Mouse (Mus musculus): ENCODE results near the gene Lrrc52. TPM values are rescaled to one million over a fixed set of nuclear protein-coding genes. Genes with fewer than 3 reads are reported as not detected.

Lrrc52 gene
- 1 to 10 TPM; 2.0 to 2.5 TPM for total RNA-seq (2021)
- long read RNA-seq, experiment 1, partial matches to known transcripts = 0 of 3 reads
- long read RNA-seq, experiment 1, other reads (novel, unspliced or antisense) = 0 of 3 reads
- long read RNA-seq, experiment 2 = 0 reads

- intact Hi-C loops (cut with DNase I) = no loop called here
- DNase-seq = peak; percentile 79 to 88
Measured at GRCm38 (mm10) chr1:167466765-167467426, at the start of gene Lrrc52. Gene Lrrc52, minus strand, starts transcription at chr1:167466780.

- intact Hi-C loops (cut with DNase I) = no loop called here
- no peak for DNase-seq
Measured at GRCm38 (mm10) chr1:167511621-167512020, 45.0 kb upstream of the Lrrc52 start.

- intact Hi-C loops (cut with DNase I) = no loop called here
- no peak for DNase-seq
Measured at GRCm38 (mm10) chr1:167506048-167506447, 39.5 kb upstream of the Lrrc52 start.

GRCm38 (mm10) chr1:167505427-167505826 is 38.8 kb upstream of the Lrrc52 start:
- intact Hi-C loops (cut with DNase I) = no loop called here
- no peak for DNase-seq

- DNase-seq = no peak
- intact Hi-C loops (cut with DNase I) = no loop called here
Measured at GRCm38 (mm10) chr1:167499097-167499850, 32.7 kb upstream of the Lrrc52 start.

GRCm38 (mm10) chr1:167497991-167498390 is 31.4 kb upstream of the Lrrc52 start:
- DNase-seq = no peak
- intact Hi-C loops (cut with DNase I) = no loop called here

GRCm38 (mm10) chr1:167497560-167497959 is 31.0 kb upstream of the Lrrc52 start:
- intact Hi-C loops (cut with DNase I) = no loop called here
- no peak for DNase-seq

GRCm38 (mm10) chr1:167491501-167491900 is 24.9 kb upstream of the Lrrc52 start:
- intact Hi-C loops (cut with DNase I) = no loop called here
- DNase-seq = no peak

- no peak for DNase-seq
- intact Hi-C loops (cut with DNase I) = no loop called here
Measured at GRCm38 (mm10) chr1:167487933-167488332, 21.4 kb upstream of the Lrrc52 start.

GRCm38 (mm10) chr1:167486959-167487680 is 20.5 kb upstream of the Lrrc52 start:
- no peak for DNase-seq
- intact Hi-C loops (cut with DNase I) = no loop called here

- no peak for DNase-seq
- intact Hi-C loops (cut with DNase I) = no loop called here
Measured at GRCm38 (mm10) chr1:167482863-167483262, 16.3 kb upstream of the Lrrc52 start.

GRCm38 (mm10) chr1:167473585-167473984 is 7.0 kb upstream of the Lrrc52 start:
- DNase-seq = no peak
- intact Hi-C loops (cut with DNase I) = no loop called here

- DNase-seq = no peak
- intact Hi-C loops (cut with DNase I) = no loop called here
Measured at GRCm38 (mm10) chr1:167467916-167468315, 1.3 kb upstream of the Lrrc52 start.

- intact Hi-C loops (cut with DNase I) = no loop called here
Measured at GRCm38 (mm10) chr1:167457311-167457710, 9.3 kb downstream of the Lrrc52 start.

GRCm38 (mm10) chr1:167453048-167453447 is 13.5 kb downstream of the Lrrc52 start:
- DNase-seq = no peak
- intact Hi-C loops (cut with DNase I) = loop anchor here (5.0 kb wide), 1 partner anchor 169 kb away; no protein-coding TSS in a partner anchor

More at GRCm38 (mm10) chr1:167457311-167457710, 9.3 kb downstream of the Lrrc52 start:
- no peak for DNase-seq

- intact Hi-C loops (cut with DNase I) = loop anchor here (5.0 kb wide), 1 partner anchor 170 kb away; no protein-coding TSS in a partner anchor
- no peak for DNase-seq
Measured at GRCm38 (mm10) chr1:167452456-167452855, 14.1 kb downstream of the Lrrc52 start.

- no peak for DNase-seq
- intact Hi-C loops (cut with DNase I) = no loop called here
Measured at GRCm38 (mm10) chr1:167448598-167448997, 18.0 kb downstream of the Lrrc52 start.

GRCm38 (mm10) chr1:167448088-167448487 is 18.5 kb downstream of the Lrrc52 start:
- intact Hi-C loops (cut with DNase I) = no loop called here
- DNase-seq = no peak

- intact Hi-C loops (cut with DNase I) = no loop called here
- no peak for DNase-seq
Measured at GRCm38 (mm10) chr1:167446516-167446915, 20.1 kb downstream of the Lrrc52 start.

- intact Hi-C loops (cut with DNase I) = no loop called here
Measured at GRCm38 (mm10) chr1:167445167-167445566, 21.4 kb downstream of the Lrrc52 start.

More at GRCm38 (mm10) chr1:167445167-167445566, 21.4 kb downstream of the Lrrc52 start:
- no peak for DNase-seq

Data from heart, postnatal 14 days (tissue).